Mouse (Mus musculus) liver, postnatal 0 days (tissue): ENCODE measurements at regions not wholly inside any gene's neighbourhood (a gene's known extent, or its start where the extent isn't known, plus 50 kb on each side); places are given as distances from the start of the nearest gene placed in this dataset.

ENCODE experiments used
- CTCF ChIP-seq: sonication (generic); IDR thresholded peaks from 2 replicates; pipeline ENCODE4 v1.5.1; 2016; ENCODE audit warnings: antibody characterized with exemption, low read depth
- EP300 ChIP-seq: IDR thresholded peaks from 2 replicates; pipeline ENCODE4 v1.6.1; 2016; ENCODE audit warnings: antibody characterized with exemption, low read depth, mild to moderate bottlenecking

DNA sequence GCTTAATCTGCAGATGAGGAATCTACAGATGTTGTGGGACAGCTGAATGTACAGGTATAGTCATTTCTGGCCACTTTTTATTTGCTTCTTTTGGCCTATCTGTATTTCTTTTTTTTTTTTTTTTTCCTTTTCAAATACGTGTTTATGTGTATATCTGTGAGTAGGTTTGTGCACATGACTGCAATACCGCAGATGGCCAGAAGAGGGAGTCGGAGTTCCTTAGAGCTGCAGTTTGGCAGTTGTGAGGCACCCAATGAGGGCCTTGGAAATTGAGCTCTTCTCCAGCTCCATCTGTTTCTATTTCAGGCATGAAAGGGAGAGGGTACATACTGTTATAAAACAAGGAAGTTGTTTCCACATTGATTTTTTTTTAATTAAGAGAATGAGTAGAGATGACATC is 137.2 kb upstream of the Smim23 start:
- TF ChIP-seq CTCF (peak; percentile 52), EP300 (no peak)
